Mouse (Mus musculus) spleen, postnatal 14 days (tissue): ENCODE data around the gene Olfr767.
"Not testable (repeated sequence)": the region's sequence is repeated elsewhere in the genome, so short reads cannot be mapped to it uniquely, and the experiment has no call there.

Source experiments
- DNase-seq, 2 experiments: peaks; one replicate each; pipeline ENCODE4 v3.0.0; 2021 to 2022; ENCODE audit warnings: low spot score in 2 of 2

The Olfr767 gene

GRCm38 (mm10) chr10:129082810-129083209 lies at the start of gene Olfr767:
Gene Olfr767, minus strand, starts transcription at chr10:129082910.
- not testable (repeated sequence) for DNase-seq

GRCm38 (mm10) chr10:129117761-129118160 lies 35.1 kb upstream of the Olfr767 start, which contains the start of gene Olfr769:
Gene Olfr769, minus strand, starts transcription at chr10:129117861.
- no peak for DNase-seq

GRCm38 (mm10) chr10:129115146-129115545 lies 32.4 kb upstream of the Olfr767 start:
- DNase-seq, result no peak

GRCm38 (mm10) chr10:129101231-129101630 lies 18.5 kb upstream of the Olfr767 start:
- DNase-seq, result no peak

GRCm38 (mm10) chr10:129099275-129099674 lies 16.6 kb upstream of the Olfr767 start, which contains the start of gene Olfr768:
Gene Olfr768, minus strand, starts transcription at chr10:129099375.
- no peak for DNase-seq

GRCm38 (mm10) chr10:129068877-129069276 lies 13.8 kb downstream of the Olfr767 start, which contains the start of gene Olfr766-ps1:
Gene Olfr766-ps1, minus strand, starts transcription at chr10:129068977.
- no peak for DNase-seq

- not testable (repeated sequence) for DNase-seq
Measured at GRCm38 (mm10) chr10:129049898-129050297, 32.8 kb downstream of the Olfr767 start, which contains the start of gene Olfr765. Gene Olfr765, minus strand, starts transcription at chr10:129049998.

GRCm38 (mm10) chr10:129039796-129040195 lies 42.9 kb downstream of the Olfr767 start, which contains the start of gene Olfr764-ps1:
Gene Olfr764-ps1, minus strand, starts transcription at chr10:129039896.
- DNase-seq, result no peak

- no peak for DNase-seq
Measured at GRCm38 (mm10) chr10:129028343-129028742, 54.4 kb downstream of the Olfr767 start.

- DNase-seq, result peak in 1 of 2 experiments; percentile 12
Measured at GRCm38 (mm10) chr10:129026018-129026662, 56.6 kb downstream of the Olfr767 start.
